Mouse (Mus musculus) lung, postnatal 36 days (tissue): ENCODE results near the gene Rsph10b.
A peak's percentile ranks its signal among the peaks of the same experiment; 100 is the strongest.

Experiments
- DNase-seq: peaks from one replicate; pipeline ENCODE4 v3.0.0; 2022; ENCODE audit warnings: mixed read lengths

Gene Rsph10b

DNA sequence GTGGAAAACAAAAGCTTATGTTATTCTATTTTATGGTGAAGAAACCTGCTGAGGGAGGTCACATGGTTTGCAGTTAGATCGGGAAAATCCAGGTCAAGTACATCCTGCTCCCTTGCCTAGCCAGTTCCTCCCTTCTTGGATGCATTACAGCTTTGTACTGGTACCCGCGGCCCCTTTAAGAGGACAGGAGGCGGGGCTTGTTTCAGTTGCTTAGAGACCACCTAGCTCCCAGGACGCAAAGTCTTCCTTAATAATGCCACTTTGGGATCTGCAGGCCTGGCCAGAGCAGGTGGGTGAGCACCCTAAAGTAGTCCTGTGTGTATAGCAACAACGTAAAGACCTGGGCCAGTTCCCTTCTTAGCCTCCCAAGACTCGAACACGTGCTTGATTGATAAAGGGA is at the start of gene Rsph10b:
Rsph10b (plus strand) TSS at position 205 of the 400 bp plus-strand sequence.
- DNase-seq, result peak; percentile 70

DNA sequence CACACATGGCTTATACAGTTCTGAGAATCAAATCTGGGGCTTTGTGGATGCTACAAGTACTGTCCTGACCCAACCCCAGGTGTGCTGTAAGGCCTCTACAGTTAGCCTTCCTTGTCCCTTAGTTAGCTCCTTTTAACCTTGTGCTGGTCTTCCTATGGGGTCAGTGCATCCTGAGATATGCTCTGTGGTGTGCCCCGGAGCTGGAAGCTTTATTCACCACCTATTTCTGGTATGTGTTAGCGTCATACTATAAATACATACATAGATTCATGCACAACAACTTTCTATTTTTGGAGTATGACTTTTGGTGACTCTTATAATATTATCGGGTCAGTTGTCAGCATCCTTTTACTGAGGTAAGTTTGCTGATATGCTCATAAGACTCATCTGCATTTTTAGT is 47.6 kb upstream of the Rsph10b start:
- DNase-seq, result no peak

DNA sequence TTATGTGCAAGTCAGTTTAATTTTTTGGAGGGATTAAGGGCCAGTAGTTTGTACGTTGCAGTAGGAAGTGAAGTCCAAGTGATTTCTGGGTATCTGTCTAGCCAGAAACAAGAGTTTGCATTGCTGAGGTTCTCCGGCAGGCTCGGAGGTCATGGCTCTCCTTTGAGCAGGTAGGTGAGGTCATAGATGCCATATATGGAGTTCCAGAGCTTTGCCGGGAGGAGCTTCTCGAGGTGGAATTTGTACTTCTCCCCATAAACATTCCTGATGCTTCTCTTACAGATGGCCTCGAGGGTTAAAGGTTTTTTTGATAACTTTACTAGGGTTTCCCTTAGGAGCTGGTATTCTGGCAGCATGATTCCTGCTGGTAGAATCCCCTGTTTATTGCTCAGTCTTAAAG is 42.1 kb upstream of the Rsph10b start:
- no peak for DNase-seq

DNA sequence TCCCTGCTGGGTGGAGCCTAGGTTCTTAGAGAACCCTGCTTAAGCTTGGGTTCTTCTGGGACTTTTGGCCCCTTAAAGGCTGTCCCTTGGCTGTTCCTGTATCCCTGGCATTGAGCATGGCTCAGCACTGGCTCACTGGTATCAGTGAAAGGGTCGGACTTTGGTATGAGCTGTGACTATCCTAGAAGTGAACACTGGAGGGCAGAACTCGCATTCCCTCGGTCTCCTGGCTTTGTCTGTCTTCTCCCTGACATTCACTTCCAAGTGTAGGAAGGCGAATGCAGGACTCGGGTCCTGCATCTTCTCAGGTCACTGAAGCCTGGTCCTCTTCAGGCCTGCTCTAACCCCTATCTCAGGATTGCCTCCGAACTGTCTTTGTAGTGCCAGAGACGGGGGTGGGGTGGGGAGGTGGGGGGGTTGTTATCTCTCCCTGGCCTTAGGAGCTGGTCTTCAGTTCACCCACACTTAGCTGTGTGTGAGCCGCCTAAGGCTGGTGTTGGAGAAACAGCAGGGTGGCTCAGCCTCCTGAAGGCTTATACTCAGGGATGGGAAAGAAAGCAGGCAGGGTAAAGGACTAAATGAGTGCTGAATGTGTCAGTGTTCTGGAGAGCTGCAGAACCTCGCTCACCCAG is 40.5 kb upstream of the Rsph10b start:
- DNase-seq, result no peak

DNA sequence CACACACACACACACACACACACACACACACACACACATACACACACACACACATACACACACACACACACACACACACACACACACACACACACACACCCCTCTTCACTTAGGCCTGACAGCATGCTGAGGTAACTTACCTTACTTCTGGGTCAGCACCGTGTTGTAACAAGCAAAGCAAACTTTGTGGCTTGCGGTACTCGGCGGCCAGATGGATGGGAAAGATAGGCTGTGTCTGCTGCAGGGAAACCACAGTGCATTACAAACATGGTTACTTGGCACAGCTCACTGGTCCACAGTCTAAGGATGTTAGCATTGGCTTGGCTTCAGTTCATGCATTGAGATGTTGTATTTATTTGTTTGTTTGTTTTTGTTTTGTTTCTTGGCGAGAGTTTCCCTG is 39.4 kb upstream of the Rsph10b start:
- peak; percentile 12 for DNase-seq

DNA sequence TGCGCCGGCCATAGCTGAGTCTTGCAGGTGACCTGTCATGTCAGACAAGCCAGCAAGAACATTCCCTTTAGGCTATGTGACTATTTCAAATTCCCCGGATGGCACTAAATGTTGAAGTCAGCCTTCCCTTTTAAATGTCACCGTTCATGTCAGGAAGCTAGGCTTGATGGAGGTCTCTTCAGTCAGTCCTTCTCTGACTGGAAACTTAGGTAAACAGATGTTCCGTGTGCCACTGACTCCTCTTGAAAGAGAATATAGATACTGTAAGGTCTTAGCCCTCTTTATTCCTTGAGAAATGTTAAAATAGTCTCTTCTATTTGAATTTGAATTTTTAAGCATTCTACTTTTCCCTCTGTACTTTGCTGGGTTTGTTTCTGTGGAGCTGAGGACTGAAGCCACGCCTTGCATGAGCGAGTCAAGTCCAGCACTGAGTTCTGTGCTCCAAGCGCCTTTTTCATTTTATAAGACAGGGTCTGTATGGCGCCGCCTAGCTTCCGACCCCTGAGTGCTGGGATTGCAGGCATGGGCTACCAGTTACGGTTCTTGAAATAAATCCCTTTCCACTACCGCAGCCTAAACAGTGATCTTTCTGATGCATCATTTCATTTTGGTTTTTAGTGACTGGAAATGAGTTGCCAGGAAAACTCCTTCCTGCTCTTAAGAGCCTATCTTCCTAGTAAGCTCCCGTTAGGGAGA is 35.1 kb upstream of the Rsph10b start, which contains the start of gene Ankrd61:
Ankrd61 (minus strand) TSS at position 51 of the 696 bp plus-strand sequence.
- DNase-seq, result no peak

DNA sequence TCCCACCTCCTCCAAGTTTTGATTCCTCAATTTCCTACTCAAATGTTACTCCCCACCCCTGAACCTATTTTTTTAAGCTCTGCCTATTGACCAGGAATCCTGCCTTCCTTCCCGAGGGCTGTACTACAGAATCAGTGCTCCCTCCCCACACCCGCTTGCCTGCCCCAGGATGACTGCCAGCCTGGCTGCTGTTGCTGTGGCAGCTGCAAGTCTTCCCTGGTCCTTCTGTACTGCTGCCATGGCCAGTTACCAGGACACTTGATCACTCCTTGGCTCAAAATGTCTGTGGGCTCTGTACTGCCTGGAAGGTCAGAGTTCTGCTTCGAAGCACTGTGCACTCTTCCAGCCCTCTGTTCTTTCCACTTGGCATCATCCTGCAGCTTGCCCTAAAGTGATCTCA is 30.7 kb upstream of the Rsph10b start:
- peak; percentile 20 for DNase-seq

DNA sequence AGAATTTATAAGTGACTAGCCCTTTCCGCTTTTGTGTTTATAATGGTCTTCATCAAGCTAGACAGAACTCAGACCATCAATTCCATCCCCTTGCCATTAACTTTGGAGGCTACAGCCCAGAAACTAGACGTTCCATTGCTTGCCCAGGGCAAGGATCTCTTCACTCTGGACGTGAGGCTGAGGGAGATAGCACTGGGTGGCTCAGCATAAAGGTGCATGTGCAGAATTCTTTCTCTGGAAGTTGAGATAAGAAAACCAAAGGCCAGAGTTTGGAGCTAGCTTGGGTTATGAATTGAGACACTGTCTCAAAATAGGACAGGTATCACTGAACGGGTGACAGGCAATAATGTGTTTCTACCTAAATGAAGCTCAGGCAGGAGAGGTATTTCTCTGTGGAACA is 29.0 kb upstream of the Rsph10b start:
- DNase-seq, result no peak

DNA sequence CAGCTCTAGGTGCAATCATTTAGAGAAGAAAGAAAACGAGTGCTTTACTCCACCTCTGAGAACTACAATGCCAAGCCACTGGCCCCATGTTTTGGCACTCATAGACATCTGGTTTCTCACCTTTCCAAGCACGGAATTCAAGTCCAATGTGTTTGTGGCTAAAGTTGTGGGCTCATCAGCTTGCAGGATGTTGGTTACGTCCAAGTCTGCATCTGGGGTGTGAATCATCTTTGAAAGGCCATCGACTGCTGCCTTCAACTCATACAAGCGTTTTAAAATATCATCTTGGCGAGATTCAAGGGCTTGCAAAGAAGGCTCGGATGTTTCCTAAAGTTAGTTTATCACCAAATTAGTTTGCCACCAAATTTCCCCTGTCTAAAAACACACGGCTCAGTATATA is 26.4 kb upstream of the Rsph10b start:
- no peak for DNase-seq

DNA sequence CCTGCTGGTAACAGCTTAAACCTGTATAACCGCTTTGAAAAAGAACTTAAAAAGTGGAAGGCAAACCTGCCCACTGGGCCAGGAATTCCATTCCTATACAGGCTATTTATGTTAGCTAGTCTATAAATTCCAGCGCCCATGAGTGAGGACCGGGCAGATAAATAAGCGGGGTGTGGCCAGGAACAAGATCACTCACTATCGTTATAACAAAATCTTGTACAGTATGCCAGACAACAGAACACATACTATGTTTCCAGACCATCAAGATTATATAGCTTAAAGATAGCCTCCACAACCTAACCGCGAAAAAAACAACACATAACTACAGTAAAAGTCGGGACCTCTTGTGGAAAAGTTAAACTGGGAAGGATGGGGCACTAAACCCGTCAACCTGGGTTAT is 23.9 kb upstream of the Rsph10b start:
- DNase-seq, result no peak

DNA sequence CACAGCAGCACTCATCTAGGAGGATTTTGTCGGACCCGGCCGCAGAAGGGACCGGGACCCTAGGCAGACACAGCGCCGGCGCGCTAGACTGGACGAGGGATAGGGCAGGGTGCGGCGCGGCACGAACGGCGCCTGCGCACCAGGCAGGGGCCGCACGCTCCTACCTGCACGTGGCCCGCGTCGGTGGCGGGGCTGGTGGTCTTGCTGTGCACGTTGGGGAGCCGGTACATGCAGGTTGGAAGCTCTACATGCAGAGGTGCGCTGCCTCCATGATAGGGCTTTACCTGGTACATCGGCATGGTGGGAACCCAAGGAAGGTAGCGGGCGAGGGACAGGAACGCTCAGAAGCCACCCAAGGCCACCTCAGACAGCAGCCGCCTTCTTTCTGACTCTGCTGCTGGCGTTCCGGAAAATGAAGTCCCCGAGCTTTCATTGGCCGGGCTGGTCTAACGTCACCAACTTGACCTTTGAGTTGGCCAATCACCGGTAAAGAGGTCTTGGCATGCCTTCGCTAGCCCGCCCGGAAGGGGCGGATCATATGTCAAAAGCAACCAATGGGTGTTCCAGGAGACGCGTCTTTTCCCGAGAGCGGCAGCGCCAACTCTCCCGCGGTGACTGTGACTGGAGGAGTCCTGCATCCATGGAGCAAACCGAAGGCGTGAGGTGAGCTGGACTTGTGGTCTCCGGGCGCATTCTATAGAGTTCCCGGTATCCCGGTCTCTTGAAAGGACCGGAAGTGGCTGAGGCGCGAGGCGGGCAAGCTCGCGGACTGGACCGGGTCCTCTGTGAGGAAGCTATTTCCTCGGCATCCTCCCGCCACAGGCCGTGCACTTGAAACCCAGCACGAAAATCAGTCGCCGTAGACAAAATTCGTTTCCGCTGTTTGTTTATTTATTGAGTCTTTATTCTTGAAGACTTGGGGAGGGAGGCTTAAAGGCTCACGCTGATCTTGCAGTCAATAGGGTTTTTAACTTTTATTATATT is 23.1 kb upstream of the Rsph10b start, which contains the start of the genes Aimp2 and Pms2:
Aimp2 (minus strand) TSS at position 431 of the 984 bp plus-strand sequence.
Pms2 (plus strand) TSS at position 548 of the 984 bp plus-strand sequence.
- DNase-seq, result peak; percentile 99

DNA sequence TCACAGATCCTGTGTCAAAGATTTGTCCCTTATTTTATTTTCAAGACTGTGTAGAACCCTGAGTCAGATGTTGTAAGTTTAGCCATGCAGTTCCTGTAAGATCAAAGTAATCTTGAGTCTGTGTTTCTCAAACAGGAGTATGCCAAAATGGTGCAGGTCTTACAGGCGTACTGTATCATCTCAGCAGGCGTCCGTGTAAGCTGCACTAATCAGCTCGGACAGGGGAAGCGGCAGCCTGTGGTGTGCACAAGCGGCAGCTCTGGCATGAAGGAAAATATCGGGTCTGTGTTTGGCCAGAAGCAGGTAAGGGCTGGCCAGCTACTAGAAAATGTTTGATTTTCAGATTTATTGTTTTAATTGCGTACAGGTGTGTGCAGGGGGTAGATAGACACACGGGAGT is 16.6 kb upstream of the Rsph10b start:
- no peak for DNase-seq

DNA sequence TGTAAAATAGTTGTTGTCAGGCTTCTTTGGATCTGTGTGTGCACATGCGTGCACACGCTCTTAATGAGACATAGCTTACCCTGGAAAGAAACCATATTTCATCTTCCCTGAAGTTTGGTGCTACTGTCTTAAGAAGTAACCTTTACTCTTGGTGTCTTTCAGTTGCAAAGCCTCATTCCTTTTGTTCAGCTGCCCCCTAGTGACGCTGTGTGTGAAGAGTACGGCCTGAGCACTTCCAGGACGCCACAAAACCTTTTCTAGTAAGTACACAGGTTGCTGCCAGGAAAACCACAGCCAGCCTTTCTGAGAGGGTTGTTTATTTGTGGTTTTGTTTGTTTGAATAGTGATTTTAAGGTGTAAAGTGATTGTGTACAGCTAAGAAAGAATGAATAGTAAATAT is 15.4 kb upstream of the Rsph10b start:
- DNase-seq, result peak; percentile 87

DNA sequence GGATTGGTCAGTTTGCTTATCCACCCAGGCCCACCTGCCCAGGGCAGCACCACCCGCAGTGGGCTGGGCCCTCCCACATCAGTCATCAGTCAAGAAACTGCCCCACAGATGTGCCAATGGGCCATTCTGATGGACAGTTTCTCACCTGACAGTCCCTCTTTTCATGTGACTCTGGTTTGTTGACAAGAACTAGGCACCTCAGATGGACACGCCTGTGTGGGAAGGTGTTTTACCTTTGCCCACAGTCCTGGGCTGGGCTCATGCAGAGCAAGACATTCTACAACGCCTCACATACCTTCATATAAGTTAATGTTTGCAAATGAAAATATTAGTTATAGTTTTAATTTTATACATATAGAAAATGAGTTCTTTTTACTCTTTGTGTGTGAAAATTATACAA is 14.7 kb upstream of the Rsph10b start:
- no peak for DNase-seq

DNA sequence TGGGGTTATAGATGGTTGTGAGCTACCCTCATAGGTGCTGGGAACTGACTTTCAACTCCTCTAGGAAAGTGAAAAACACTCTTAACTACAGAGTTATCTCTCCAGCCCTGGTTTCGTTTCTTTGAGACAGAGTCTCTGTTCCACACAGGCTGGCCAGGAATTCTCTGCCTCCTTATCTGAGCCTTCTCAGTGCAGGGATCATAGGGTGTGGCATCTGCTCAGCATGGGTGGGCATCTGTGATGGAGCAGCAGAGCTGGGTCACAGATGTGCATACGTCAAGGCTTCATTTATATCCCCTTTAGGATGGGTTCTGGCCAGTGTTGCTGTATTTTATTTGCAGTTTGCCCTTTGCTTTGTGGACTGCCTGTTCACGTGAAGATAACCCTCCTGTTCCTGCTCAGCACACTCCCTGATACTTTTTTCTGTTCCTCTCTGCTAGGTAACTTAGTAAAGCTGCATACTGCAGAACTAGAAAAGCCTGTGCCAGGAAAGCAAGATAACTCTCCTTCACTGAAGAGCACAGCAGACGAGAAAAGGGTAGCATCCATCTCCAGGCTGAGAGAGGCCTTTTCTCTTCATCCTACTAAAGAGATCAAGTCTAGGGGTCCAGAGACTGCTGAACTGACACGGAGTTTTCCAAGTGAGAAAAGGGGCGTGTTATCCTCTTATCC is 7.9 kb upstream of the Rsph10b start:
- DNase-seq, result no peak

DNA sequence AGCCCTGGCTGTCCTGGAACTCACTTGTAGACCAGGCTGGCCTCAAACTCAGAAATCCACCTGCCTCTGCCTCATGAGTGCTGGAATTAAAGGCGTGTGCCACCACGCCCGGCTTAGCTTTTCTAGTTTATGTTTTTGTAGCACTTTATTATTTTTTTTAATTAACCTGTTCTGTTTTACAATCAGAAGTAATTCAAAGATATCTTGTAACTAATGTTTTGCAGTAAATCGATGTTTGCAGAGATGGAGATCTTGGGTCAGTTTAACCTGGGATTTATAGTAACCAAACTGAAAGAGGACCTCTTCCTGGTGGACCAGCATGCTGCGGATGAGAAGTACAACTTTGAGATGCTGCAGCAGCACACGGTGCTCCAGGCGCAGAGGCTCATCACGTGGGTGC is 5.0 kb upstream of the Rsph10b start, which contains the start of gene Gm42421:
Gm42421 (plus strand) TSS at position 301 of the 400 bp plus-strand sequence.
- DNase-seq, result no peak

DNA sequence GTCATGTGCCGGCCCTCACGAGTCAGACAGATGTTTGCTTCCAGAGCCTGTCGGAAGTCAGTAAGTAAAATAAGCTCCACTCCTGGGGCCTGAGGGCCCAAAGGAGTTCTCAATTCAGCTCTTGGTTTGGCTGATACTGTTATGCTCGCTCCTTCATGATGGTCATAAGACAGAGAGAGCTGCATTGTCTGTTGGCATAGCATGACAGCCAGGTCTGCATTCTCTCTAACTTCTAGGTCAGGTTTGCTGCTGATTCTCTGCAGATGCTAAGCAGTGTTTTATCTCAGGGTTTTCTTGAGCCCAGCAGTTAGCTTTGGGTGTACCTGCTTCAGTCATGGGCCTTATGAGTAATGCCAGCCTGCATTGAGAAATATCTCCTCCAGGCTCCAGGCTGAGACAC is 3.5 kb upstream of the Rsph10b start:
- no peak for DNase-seq

DNA sequence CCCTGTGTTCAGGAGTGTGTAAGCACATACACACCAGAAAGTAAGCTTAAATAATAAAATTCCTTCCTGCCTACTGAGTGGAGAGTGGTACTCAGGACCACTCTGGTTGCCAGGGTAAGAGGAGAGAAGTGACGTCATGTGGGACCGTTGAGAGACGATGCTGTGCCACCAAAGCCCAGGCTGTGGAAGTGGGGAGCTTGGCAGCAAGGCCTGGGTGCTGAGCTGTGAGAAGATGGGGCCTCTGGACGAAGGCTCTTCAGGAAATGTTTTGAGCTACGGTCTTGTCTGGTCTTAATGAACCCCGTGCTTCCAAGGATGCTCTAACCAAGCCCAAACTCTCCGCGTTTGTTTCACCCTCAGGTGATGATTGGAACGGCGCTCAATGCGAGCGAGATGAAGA is 2.2 kb upstream of the Rsph10b start:
- DNase-seq, result no peak

DNA sequence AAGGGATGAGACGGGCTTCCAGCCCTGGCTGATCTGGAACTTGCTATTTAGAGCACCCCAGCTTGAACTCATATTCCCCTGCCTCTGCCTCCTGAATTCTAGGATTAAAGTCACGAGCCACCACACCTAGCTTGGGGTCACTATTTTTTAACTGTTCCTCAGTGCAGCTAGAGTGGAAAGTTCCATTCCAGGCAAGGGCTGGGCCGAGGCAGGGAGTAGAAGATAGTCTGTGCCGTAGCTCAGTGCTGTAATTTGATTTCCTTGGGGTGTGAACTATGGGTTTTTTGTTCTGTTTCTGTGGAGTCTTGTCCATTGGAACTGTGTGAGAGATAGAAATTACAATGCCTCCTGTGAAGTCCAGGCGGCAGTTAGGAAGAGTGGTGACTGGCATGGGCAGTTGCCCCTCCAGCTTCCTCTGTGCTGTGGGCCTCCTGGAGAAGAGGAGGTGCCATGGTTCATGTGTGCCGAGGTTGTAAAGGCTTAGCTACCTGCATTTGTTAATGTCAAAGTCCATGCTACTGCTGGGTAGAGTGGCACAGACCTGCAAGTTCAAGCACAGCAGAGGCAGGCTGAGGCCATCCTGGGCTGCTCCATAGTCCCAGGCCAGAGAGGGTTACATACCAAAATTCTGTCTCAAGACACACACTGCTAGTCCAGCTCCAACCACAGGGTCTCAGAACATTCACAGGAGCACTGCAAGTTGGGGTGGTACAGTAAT is 813 bp upstream of the Rsph10b start:
- DNase-seq, result no peak

DNA sequence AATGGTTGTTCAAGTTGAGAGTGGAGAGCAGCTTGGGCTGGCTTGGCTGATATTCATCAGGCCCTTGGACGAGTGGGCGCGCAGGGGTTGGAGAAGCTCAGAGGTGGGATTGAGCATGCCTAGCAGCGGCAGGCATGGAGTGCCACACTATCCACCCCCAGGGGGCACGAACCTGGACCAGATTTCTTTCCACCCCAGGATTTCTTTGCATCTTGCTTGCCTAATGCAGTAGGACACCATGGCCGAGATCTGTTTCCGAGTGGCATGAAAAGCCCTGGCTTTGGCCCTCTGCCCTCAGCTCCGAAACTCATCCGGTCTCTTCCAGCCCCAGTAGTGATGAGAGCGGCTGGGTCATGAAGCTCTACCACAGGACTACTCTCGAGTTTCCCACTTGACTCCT is 579 bp downstream of the Rsph10b start:
- DNase-seq, result no peak

DNA sequence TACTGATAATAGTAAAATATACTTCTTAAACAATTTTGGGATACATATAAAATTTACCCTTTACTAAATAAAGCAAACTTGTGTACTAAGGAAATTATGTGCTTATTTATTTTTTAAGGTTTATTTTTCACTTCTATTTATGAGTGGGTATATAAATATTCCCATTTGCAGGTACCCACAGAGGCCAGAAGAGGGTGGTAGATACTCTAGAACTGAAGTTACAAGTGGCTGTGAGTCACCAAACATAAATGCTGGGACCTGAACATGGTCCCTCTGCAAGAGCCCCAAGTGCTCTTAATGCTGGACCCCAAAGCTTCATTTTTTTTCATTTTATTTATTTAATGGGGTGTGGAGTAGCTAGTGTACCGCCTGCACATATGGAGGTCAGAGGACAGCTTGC is 1.0 kb downstream of the Rsph10b start:
- no peak for DNase-seq

DNA sequence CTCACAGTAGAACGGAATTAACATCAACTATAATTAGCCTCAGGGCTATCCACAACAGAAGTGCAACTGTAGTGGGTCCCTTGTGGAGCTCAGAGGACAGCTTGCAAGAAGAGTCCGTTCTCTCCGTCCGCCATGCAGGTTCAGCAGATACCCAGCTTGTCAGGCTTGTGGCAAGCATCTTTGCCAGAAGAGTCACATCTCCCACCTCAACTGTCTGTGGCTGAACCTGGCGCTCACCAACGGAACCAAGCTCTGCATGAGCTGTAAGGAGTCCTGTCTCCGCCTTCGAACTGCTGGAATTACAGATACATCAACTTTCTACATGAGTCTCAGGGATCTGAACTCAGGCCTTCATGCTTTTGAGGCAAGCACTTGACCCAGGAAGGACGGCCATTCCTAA is 3.3 kb downstream of the Rsph10b start:
- no peak for DNase-seq
